Mouse (Mus musculus): ENCODE measurements around the gene Nagpa.

GRCm38 (mm10) chr16:5157113-5157512 lies 46.7 kb downstream of the Nagpa start:
- no peak for TF ChIP-seq CTCF (IDR thresholded peaks at IDR 0.05)
- no peak for TF ChIP-seq EP300 (IDR thresholded peaks at IDR 0.05)

All from lung, postnatal 0 days (tissue).